Mouse (Mus musculus): ENCODE measurements around the gene Rpp25l.
A peak's percentile ranks its signal among the peaks of the same experiment; 100 is the strongest.
"Not testable (repeated sequence)": the region's sequence is repeated elsewhere in the genome, so short reads cannot be mapped to it uniquely, and the experiment has no call there.

The Rpp25l gene

GRCm38 (mm10) chr4:41713197-41714067 lies at the start of gene Rpp25l:
Gene Rpp25l (minus strand): TSS chr4:41713534.
- DNase-seq (ENCODE audit: low read depth, low spot score), result peak; percentile 65

GRCm38 (mm10) chr4:41762688-41763114 lies 49.4 kb upstream of the Rpp25l start:
- DNase-seq (ENCODE audit: low read depth, low spot score), result not testable (repeated sequence)

GRCm38 (mm10) chr4:41762099-41762687 lies 48.9 kb upstream of the Rpp25l start:
- DNase-seq (ENCODE audit: low read depth, low spot score), result no peak

GRCm38 (mm10) chr4:41761680-41762079 lies 48.3 kb upstream of the Rpp25l start:
- no peak for DNase-seq (ENCODE audit: low read depth, low spot score)

GRCm38 (mm10) chr4:41760911-41761310 lies 47.6 kb upstream of the Rpp25l start:
- DNase-seq (ENCODE audit: low read depth, low spot score), result no peak

GRCm38 (mm10) chr4:41760288-41760721 lies 47.0 kb upstream of the Rpp25l start:
- DNase-seq (ENCODE audit: low read depth, low spot score), result peak; percentile 62

- no peak for DNase-seq (ENCODE audit: low read depth, low spot score)
These were observed 46.4 kb upstream of the Rpp25l start for GRCm38 (mm10) chr4:41759656-41760287.

GRCm38 (mm10) chr4:41759206-41759605 lies 45.9 kb upstream of the Rpp25l start:
- DNase-seq (ENCODE audit: low read depth, low spot score), result no peak

- DNase-seq (ENCODE audit: low read depth, low spot score), result no peak
These were observed 45.4 kb upstream of the Rpp25l start for GRCm38 (mm10) chr4:41758701-41759100.

- no peak for DNase-seq (ENCODE audit: low read depth, low spot score)
These were observed 44.7 kb upstream of the Rpp25l start for GRCm38 (mm10) chr4:41758021-41758420.

- DNase-seq (ENCODE audit: low read depth, low spot score), result no peak
These were observed 44.0 kb upstream of the Rpp25l start for GRCm38 (mm10) chr4:41757321-41757720.

GRCm38 (mm10) chr4:41756440-41756839 lies 43.1 kb upstream of the Rpp25l start:
- no peak for DNase-seq (ENCODE audit: low read depth, low spot score)

GRCm38 (mm10) chr4:41755338-41756305 lies 42.3 kb upstream of the Rpp25l start, which contains the start of gene Sigmar1:
Gene Sigmar1 (minus strand): TSS chr4:41756157.
- DNase-seq (ENCODE audit: low read depth, low spot score), result peak; percentile 68

- no peak for DNase-seq (ENCODE audit: low read depth, low spot score)
These were observed 41.5 kb upstream of the Rpp25l start, which contains the start of gene Galt for GRCm38 (mm10) chr4:41754797-41755337. Gene Galt (plus strand): TSS chr4:41755228.

GRCm38 (mm10) chr4:41745021-41745420 lies 31.7 kb upstream of the Rpp25l start:
- no peak for DNase-seq (ENCODE audit: low read depth, low spot score)

GRCm38 (mm10) chr4:41744131-41744530 lies 30.8 kb upstream of the Rpp25l start:
- DNase-seq (ENCODE audit: low read depth, low spot score), result no peak

- peak; percentile 92 for DNase-seq (ENCODE audit: low read depth, low spot score)
These were observed 27.8 kb upstream of the Rpp25l start for GRCm38 (mm10) chr4:41741158-41741560.

- no peak for DNase-seq (ENCODE audit: low read depth, low spot score)
These were observed 27.2 kb upstream of the Rpp25l start for GRCm38 (mm10) chr4:41740380-41741157.

GRCm38 (mm10) chr4:41739260-41739659 lies 25.9 kb upstream of the Rpp25l start:
- no peak for DNase-seq (ENCODE audit: low read depth, low spot score)

- no peak for DNase-seq (ENCODE audit: low read depth, low spot score)
These were observed 24.9 kb upstream of the Rpp25l start for GRCm38 (mm10) chr4:41738256-41738603.
